Mouse (Mus musculus): Measurements from ENCODE around the gene Ptgs1. TPM values are rescaled to one million over a fixed set of nuclear protein-coding genes. Genes with fewer than 3 reads are reported as not detected.

Ptgs1 gene
- polyA plus RNA-seq, 1 experiment, result 9.3 TPM

DNA sequence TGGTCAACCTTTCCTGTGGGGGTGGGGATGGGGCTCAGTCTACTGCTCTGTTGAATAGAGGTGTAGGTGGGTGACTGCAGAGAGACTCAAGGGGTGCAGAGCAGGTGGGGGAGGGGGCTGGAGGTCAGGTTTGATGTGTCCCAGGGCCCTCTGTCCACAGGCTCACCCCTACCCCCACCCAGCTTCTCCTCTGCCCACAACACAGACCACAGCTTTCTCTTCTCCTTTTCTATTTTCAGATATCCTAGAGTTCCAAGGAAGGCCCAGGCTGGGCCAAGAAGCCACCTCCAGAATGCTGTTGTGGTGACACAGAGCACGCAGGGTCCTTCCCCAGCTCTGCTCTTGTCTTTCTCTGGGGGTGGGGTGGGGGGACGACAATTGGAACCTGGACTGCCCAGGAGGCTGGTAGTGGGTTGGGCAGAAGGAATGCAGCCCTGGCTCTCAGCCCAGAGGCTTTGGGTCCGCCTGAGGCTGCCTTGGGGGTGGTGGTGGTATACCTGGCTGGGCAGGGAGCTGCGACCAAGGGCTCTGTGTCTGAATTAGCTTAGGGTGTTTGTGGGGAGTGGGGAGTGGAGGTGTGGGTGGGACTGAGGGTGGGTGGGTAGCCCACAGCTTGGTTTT is 13.2 kb upstream of the Ptgs1 start:
- no peaks in the 10 kb centered on the region for H3K27me3 ChIP-seq (ENCODE audit: control insufficient read depth, insufficient read depth, low read length)
- TF ChIP-seq POLR2A (IDR thresholded peaks at IDR 0.05; ENCODE audit: borderline replicate concordance, insufficient read depth, low read length), result no peak
- TF ChIP-seq CTCF (IDR thresholded peaks at IDR 0.05; ENCODE audit: borderline replicate concordance, insufficient read depth, low read depth, low read length), result no peak
- no peak overlapping the region for H3K4me3 ChIP-seq (replicated peaks; ENCODE audit: insufficient read depth, low read depth, low read length)
- 54% methylated on average over 4 of the region's 4 CpGs for WGBS
- no peak overlapping the region for H3K27ac ChIP-seq (ENCODE audit: insufficient read depth, low read length)
- H3K4me1 ChIP-seq (ENCODE audit: control insufficient read depth, insufficient read depth, low read length), result no peaks in the 10 kb centered on the region
- no peak for DNase-seq

DNA sequence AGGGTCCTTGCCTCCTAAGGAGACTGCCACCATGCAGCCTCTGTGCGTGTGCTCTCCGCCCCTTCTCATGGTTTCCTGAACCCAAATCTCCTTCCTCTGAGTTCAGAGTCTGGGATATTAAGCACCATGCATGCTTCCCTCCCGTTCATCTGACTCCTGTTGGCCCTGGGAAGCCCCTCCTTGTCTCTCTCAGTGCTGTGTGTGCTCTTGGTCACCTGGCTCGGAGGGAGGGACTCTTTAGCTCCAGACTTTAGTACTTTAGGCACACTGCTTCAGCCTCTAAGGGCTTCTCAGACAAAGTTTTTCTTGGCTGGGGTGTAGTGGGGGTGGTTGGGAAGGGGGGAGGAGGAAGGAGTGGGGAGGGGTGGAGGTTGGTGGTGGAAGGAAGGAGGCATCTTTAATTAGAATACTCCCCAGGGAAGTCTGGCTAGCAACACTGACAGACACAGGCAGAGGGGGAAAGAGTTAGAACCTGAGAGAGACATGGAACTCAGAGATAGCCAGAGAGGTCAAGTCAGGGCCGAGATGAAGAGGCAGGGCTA is 12.5 kb upstream of the Ptgs1 start:
- Histone ChIP-seq H3K27ac (ENCODE audit: insufficient read depth, low read length) (no peak overlapping the region), H3K4me3 (replicated peaks; ENCODE audit: insufficient read depth, low read depth, low read length) (no peak overlapping the region), H3K27me3 (ENCODE audit: control insufficient read depth, insufficient read depth, low read length) (no peaks in the 10 kb centered on the region), H3K4me1 (ENCODE audit: control insufficient read depth, insufficient read depth, low read length) (no peaks in the 10 kb centered on the region)
- 66% methylated on average over 5 of the region's 5 CpGs for WGBS
- TF ChIP-seq POLR2A (IDR thresholded peaks at IDR 0.05; ENCODE audit: borderline replicate concordance, insufficient read depth, low read length) (no peak), CTCF (IDR thresholded peaks at IDR 0.05; ENCODE audit: borderline replicate concordance, insufficient read depth, low read depth, low read length) (no peak)
- DNase-seq, result no peak

DNA sequence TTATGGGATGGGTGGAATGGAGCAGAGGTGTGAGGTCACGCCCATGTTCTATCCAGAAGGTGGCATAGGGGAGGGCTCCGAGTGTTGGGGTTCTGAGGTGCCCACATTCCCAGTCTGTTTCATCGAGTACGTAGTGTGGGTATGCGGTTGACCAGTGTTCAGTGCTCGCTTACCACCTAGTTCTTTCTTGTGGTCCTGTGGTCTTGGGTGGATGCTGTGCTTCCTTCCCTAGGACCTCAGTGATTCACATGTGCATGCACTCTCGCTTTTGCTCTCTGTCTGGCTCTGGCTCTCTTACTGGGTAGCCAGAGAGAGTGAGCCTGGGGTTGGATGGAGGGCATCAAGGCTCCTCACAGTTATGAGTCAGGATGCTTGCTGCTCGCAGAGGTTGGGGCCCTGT is 10.1 kb upstream of the Ptgs1 start:
- H3K27me3 ChIP-seq (ENCODE audit: control insufficient read depth, insufficient read depth, low read length), result no peaks in the 10 kb centered on the region
- DNase-seq, result no peak
- TF ChIP-seq POLR2A (IDR thresholded peaks at IDR 0.05; ENCODE audit: borderline replicate concordance, insufficient read depth, low read length), result no peak
- 0 out of 2 replicates have a peak, but pooled peaks have one; percentile 3 for TF ChIP-seq CTCF (IDR thresholded peaks at IDR 0.05; ENCODE audit: borderline replicate concordance, insufficient read depth, low read depth, low read length)
- H3K4me1 ChIP-seq (ENCODE audit: control insufficient read depth, insufficient read depth, low read length), result no peaks in the 10 kb centered on the region
- 94% methylated on average over 8 of the region's 8 CpGs for WGBS
- no peak overlapping the region for H3K27ac ChIP-seq (ENCODE audit: insufficient read depth, low read length)
- no peak overlapping the region for H3K4me3 ChIP-seq (replicated peaks; ENCODE audit: insufficient read depth, low read depth, low read length)

DNA sequence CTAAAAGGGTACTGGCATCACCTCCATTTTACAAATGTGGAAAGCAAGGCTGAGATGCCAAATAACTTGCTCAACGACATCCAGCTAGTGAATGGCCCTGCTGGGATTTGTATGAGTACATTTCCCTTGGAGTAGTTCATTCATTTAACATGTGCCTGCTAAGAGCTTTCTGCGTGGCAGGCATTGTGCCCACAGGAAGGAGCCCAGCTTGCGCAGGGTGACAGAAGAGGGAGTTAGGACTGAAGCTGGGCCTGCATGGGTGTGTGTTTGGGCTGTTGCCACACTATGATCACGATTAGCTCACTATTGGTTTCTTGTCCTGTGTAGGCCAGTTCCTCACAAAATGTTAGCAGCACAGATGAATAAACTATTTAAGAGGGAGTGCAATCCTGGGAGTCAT is 9.3 kb upstream of the Ptgs1 start:
- TF ChIP-seq POLR2A (IDR thresholded peaks at IDR 0.05; ENCODE audit: borderline replicate concordance, insufficient read depth, low read length) (no peak), CTCF (IDR thresholded peaks at IDR 0.05; ENCODE audit: borderline replicate concordance, insufficient read depth, low read depth, low read length) (no peak)
- no peaks in the 10 kb centered on the region for H3K4me1 ChIP-seq (ENCODE audit: control insufficient read depth, insufficient read depth, low read length)
- H3K27me3 ChIP-seq (ENCODE audit: control insufficient read depth, insufficient read depth, low read length), result no peaks in the 10 kb centered on the region
- no peak for DNase-seq
- H3K27ac ChIP-seq (ENCODE audit: insufficient read depth, low read length), result no peak overlapping the region
- H3K4me3 ChIP-seq (replicated peaks; ENCODE audit: insufficient read depth, low read depth, low read length), result no peak overlapping the region
- WGBS, result 60% methylated on average over 4 of the region's 4 CpGs

DNA sequence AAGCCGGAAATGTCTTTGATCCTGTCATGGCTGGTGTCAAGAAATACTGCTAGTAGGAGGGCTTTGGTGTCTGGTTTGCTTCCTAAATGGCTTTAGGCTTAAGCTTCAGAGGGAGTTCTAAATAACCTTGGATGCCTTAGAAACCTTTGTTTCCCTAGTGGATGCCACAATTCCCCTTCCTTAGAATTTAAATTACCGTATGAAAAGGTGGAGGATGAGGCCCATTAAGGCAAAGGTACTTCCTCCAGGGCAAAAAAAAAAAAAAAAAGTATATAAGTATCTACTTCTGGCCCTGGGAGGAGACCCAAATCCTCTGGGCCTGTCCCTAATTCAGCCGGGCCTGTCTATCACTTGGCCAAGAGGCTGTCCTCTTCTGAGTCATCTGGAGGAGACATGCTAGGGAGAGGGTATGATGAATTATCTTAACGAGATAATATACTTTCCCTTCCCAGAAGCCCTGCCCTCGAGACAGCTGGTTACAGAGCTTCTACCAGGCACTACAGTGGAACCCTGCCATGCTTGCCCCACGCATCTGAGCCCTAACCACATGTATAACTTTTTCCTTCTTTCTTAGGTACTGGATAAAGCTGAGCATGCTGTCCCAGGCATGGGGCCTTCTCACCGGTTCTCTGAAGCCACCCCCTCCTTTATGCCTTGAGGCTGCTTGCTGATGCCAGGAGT is 7.9 kb upstream of the Ptgs1 start:
- TF ChIP-seq POLR2A (IDR thresholded peaks at IDR 0.05; ENCODE audit: borderline replicate concordance, insufficient read depth, low read length) (no peak), CTCF (IDR thresholded peaks at IDR 0.05; ENCODE audit: borderline replicate concordance, insufficient read depth, low read depth, low read length) (no peak)
- H3K4me3 ChIP-seq (replicated peaks; ENCODE audit: insufficient read depth, low read depth, low read length), result no peak overlapping the region
- 75% methylated on average over 7 of the region's 7 CpGs for whole genome bisulfite sequencing
- no peak overlapping the region for H3K27ac ChIP-seq (ENCODE audit: insufficient read depth, low read length)
- no peaks in the 10 kb centered on the region for H3K4me1 ChIP-seq (ENCODE audit: control insufficient read depth, insufficient read depth, low read length)
- DNase-seq, result no peak
- H3K27me3 ChIP-seq (ENCODE audit: control insufficient read depth, insufficient read depth, low read length), result no peaks in the 10 kb centered on the region

DNA sequence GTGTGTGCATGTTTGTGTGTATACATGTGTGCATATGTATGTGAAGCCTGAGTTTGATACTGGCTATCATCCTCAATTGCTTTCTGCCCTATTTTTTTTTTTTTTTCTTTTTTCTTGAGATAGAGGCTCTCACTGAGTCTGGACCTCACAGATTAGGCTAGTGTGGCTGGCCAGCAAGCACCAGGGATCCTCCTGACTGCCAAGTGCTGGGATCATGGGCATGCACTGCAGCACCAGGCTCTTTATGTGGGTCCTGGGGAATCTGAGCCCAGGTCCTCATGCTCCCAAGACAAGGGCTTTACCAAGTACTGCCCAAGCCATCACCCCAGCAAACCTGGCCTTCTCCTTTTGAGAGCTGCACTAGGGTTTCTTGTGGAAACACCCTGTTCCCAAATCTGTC is 6.8 kb upstream of the Ptgs1 start:
- DNase-seq, result no peak
- no peak overlapping the region for H3K4me3 ChIP-seq (replicated peaks; ENCODE audit: insufficient read depth, low read depth, low read length)
- no peaks in the 10 kb centered on the region for H3K4me1 ChIP-seq (ENCODE audit: control insufficient read depth, insufficient read depth, low read length)
- no peaks in the 10 kb centered on the region for H3K27me3 ChIP-seq (ENCODE audit: control insufficient read depth, insufficient read depth, low read length)
- H3K27ac ChIP-seq (ENCODE audit: insufficient read depth, low read length), result no peak overlapping the region
- TF ChIP-seq CTCF (IDR thresholded peaks at IDR 0.05; ENCODE audit: borderline replicate concordance, insufficient read depth, low read depth, low read length) (no peak), POLR2A (IDR thresholded peaks at IDR 0.05; ENCODE audit: borderline replicate concordance, insufficient read depth, low read length) (no peak)

DNA sequence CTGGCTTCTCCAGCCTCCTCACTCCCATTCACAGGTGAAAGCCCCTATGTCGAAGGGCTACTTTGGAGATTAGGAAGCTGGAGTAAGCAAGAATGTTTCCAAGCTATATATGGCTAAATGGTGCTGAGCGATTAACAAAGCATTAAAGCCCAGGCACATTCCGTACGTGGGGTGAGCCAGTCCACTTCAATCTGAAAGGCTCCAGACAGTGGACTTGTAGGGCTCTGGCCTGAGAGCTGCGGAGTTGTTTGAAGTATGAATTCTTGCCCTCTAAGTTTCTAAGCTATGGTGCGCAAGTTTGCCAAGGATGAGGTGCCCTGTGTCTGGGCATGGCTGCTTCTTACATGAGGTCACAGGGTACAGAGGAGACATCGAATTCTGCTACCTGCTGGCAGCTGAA is 6.1 kb upstream of the Ptgs1 start:
- WGBS, result 93% methylated on average over 7 of the region's 7 CpGs
- Histone ChIP-seq H3K4me3 (replicated peaks; ENCODE audit: insufficient read depth, low read depth, low read length) (no peak overlapping the region), H3K4me1 (ENCODE audit: control insufficient read depth, insufficient read depth, low read length) (no peaks in the 10 kb centered on the region; the same call in 1 of the 2 replicates), H3K27me3 (ENCODE audit: control insufficient read depth, insufficient read depth, low read length) (no peaks in the 10 kb centered on the region), H3K27ac (ENCODE audit: insufficient read depth, low read length) (no peak overlapping the region)
- DNase-seq, result no peak
- TF ChIP-seq POLR2A (IDR thresholded peaks at IDR 0.05; ENCODE audit: borderline replicate concordance, insufficient read depth, low read length) (no peak), CTCF (IDR thresholded peaks at IDR 0.05; ENCODE audit: borderline replicate concordance, insufficient read depth, low read depth, low read length) (no peak)

DNA sequence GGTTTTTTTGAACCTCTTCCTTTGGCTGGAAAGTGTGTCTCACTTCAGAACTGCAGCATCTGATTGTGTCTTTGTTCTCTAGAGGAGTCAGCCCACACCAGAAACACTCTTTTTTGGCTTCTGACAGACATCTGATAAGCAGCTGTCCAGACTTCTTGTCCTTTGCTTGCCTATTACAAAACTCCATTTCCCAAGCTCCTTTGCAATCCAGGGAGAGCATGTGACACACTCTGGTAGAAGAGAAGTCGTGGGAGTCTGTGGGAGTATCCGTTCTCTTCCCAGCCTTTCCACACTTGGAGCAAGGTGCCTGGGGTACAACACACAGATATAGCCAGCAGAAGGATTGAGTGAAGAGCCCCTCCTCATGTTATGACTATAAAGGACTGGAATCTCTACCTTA is 5.6 kb upstream of the Ptgs1 start:
- H3K4me1 ChIP-seq (ENCODE audit: control insufficient read depth, insufficient read depth, low read length), result no peaks in the 10 kb centered on the region; the same call in 1 of the 2 replicates
- WGBS, result 51% methylated on average over 2 of the region's 2 CpGs
- H3K27ac ChIP-seq (ENCODE audit: insufficient read depth, low read length), result no peak overlapping the region
- no peak overlapping the region for H3K4me3 ChIP-seq (replicated peaks; ENCODE audit: insufficient read depth, low read depth, low read length)
- no peaks in the 10 kb centered on the region for H3K27me3 ChIP-seq (ENCODE audit: control insufficient read depth, insufficient read depth, low read length)
- TF ChIP-seq CTCF (IDR thresholded peaks at IDR 0.05; ENCODE audit: borderline replicate concordance, insufficient read depth, low read depth, low read length), result no peak
- no peak for TF ChIP-seq POLR2A (IDR thresholded peaks at IDR 0.05; ENCODE audit: borderline replicate concordance, insufficient read depth, low read length)
- DNase-seq, result no peak
